Mouse (Mus musculus) cerebellum, postnatal 4 days (tissue): ENCODE data around the gene Btbd8.
A peak's percentile ranks its signal among the peaks of the same experiment; 100 is the strongest.

Source experiments
- DNase-seq, 2 experiments: peaks; one replicate each; pipeline ENCODE4 v3.0.0; 2022; ENCODE audit warnings: low spot score in 2 of 2, mixed read lengths in 1 of 2

The Btbd8 gene

DNA sequence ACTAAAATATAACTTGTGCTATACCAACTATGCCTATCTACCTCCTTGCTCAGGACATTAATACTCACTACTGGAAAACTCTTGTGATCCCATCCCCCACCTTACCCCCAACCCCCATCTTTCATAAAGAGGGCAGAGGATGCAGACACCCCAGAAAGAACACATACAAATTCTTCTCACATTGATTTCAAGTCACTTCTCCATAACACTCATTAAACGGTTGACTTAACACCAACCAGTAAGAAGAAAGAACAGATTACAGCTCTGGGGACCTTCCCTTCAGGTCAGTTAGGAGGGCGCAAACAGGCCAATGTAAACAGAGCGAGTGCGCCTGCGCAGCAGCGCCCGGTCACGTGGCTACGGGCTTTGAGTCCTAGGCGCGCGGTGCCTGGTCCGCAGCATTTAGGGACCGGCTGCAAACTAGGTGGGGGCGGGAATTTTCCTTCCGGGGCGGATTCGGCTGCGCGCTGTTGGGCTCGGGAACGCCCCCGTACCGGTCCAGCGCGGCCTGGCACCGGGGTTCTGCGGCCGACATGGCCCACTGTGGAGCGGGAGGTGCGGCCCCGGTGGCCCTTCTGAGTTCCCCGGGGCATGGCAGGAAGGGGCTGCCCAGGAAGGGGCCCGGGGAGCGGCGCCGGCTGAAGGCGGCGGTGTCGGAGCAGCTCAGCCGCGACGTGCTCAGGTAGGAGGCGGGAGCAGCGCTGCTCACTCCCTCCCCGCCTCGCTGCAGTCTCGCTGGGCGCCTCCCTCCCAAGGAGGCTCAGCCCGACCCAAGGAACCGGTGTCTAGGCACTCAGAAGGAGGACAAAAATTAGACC, at the start of gene Btbd8:
Btbd8 (plus strand) TSS at position 534 of the 818 bp plus-strand sequence.
- DNase-seq, result peak; percentile 96

DNA sequence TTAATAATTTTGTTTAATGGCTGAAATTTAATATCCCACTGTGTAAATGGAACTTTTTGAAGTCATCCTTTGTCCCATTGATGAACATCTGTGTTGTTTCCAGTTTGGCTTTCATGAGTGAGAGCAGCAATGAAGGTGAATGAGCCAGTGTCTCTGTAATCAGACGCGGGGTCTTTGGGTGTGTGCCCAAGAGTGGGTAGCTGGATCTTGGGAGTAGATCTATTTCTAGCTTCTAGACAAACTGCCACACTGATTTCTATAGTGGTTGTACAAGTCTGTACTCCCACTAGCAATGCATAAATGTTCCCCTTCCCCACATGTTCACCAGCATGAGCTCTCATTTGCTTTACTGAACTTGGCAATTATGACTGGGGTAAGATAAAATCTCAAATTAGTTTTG, 48.4 kb upstream of the Btbd8 start:
- no peak for DNase-seq

DNA sequence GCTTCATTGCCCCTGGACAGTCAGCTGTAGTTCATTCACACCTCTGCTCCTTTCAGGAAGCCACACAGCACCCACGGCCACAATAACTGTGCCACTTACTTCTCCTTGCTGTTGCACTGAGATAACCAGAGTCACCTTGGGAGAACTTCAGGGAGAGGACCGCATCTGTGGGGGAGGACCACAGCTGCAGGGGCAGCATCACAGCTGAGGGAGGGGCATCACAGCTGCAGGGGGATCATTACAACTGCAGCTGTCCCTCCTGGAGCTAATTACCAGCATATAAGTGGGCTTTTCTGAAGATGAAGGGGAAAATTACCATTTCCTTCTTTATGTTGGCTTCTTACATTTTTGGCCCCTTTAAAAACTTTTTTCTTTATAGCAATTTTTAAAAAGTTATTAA, 43.4 kb upstream of the Btbd8 start:
- DNase-seq, result no peak

DNA sequence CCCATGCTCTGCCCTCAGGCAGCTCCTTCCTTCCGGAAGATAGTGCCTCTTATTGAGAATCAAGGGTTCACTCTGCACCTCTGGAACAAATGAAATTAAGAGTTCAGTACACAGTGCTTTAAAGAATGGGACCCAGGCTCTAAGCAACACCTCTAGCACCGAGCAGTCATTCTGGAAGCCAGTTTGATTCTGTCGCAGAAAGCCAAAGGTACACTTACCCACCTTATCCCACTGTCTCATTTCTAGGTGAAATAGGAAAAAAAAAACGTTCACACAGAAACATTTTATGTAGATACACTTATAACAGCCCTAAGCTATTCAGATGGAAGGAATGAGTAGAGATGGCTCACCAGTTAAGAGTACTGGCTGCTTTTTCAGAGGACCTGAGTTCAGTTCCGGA, 35.4 kb upstream of the Btbd8 start, which contains the start of gene Ephx4:
Ephx4 (plus strand) TSS at position 301 of the 400 bp plus-strand sequence.
- no peak for DNase-seq

DNA sequence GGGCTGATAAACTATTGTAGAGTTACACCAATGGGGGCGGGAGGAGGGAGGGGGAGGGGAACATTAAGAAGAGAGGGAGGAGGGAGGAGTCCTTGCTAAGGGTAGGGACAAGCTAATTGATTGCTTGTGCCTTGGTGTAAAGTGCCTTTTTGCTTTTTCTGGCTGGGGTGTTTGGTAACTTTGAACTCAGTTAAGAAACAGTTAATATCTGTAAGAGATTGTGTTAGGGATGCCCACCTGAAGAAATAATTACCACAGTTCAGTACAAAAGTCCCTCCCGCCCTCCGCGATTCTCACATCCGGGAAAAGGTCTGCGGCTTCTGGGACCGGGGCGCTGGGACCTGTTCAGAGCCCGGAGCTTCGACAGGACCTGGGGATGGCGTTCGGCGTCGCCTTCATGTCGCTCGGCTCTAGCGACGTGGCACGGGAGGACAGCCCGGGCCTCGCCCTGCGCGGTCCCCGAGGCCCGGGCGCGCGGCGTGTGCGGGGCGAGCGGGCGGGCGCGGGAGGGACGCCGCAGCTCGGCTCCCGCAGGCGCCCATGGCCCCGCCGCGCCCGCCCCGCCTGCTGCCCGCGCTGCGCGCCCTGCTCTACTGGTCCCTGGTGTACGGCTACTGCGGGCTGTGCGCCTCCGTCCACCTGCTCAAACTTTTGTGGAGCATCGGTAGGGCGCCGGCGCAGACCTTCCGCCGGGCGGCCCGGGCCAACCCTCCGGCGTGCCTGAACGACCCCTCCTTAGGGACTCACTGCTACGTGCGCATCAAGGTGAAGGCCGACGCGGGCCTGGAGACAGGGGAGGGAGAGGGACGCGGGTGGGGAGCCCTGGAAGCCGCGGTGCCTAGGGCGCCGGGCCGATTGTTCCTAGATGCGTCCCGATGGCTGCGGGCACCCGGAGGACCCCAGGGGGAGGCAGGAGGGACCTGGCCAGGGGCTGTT, 34.5 kb upstream of the Btbd8 start:
- DNase-seq, result peak in 1 of 2 experiments; percentile 18

- no peak for DNase-seq
These were observed 33.7 kb upstream of the Btbd8 start for GRCm38 (mm10) chr5:107403947-107404684.

- DNase-seq, result no peak
These were observed 32.4 kb upstream of the Btbd8 start for GRCm38 (mm10) chr5:107405361-107405760.

DNA sequence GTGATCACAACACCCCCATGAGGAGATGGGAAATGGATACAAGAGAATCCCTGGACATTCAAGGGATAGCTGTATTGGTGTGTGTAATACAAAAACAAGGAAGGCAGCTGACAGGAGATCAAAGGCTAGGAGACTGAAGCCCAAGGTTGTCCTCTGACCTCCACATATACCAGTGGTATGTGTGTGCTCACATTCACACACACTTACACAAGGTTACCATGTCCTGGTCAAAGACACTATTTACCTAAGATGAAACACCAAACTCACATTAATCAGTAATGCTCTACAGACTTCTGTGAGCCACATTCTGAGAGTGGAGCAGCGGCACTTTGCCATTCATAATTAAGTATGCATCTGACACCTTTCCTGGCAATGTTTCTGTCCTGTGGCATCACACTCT, 27.5 kb upstream of the Btbd8 start:
- no peak for DNase-seq

DNA sequence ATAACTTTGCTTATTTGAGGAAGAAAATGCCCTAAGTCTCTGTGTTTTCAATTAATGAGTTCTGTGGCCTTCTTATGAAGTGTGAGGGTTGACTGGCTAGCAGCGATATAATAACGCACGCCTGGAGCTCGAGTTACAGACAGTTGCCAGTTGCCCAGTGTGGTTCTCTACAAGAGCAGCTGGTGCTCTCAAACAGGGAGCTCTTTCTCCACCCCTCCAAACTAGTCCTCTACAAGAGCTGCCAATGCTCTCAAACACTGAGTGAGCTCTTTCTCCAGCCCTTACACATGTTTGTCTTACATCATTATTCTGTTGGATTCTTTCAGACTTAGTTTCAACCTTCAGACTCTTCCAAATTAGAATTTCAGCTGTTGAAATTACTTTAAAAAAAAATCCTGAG, 26.5 kb upstream of the Btbd8 start:
- DNase-seq, result no peak

GRCm38 (mm10) chr5:107412285-107412684, 25.5 kb upstream of the Btbd8 start:
- DNase-seq, result no peak

DNA sequence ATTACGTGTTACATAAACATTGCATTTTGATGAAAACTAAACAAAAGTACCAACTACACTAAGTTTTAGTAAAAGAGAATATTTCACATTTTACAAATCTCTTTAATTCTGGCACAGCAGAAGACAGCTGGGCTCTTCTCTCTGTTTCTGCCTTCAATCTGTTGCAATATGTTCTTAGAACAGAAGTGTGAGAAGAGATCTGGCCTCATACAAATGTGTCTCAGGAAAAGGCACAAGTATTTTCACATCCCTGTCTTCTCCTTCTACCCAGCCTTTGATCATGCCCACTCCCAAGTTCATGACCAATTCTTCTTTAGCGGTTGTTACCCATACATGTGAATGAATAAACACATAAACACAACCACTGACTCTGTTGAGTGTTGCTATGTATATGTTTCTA, 22.7 kb upstream of the Btbd8 start:
- no peak for DNase-seq

- no peak for DNase-seq
These were observed 16.1 kb upstream of the Btbd8 start for GRCm38 (mm10) chr5:107421676-107422075.

DNA sequence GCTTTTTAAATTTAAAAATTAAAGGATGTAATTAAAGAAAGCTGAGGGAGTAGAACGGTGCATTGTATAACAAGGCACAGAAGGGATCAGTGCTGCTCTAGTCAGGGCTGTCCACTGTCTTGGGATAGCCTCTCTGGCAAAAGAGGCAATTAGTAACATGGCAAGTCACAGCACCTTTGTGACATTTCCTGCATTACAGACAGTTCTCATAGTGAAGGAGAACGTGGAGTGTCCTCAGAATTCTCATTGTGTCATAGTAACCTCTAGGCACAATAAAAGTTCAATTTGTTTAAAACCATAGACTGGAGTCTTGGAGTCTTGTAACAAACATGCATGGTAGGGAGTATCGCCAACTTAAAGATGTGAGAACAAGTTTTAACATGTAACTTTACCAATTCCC, 6.5 kb upstream of the Btbd8 start, which contains the start of gene Lpcat2b:
Lpcat2b (plus strand) TSS at position 301 of the 400 bp plus-strand sequence.
- no peak for DNase-seq

DNA sequence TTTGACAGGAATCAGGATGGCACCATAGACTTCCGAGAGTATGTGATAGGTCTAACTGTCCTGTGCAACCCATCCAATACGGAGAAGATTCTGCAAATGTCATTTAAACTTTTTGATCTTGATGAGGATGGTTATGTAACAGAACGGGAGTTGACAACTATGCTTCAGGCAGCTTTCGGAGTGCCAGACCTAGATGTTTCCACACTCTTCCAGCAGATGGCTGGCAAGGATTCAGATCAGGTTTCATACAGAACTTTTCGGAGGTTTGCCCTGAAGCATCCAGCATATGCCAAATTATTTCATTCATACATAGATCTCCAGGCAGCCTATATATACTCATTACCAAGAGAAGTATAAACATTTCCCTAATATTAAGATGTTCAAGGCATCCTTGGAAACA, 3.8 kb upstream of the Btbd8 start:
- no peak for DNase-seq

- DNase-seq, result no peak
These were observed 1.6 kb upstream of the Btbd8 start for GRCm38 (mm10) chr5:107436185-107436584.

GRCm38 (mm10) chr5:107436587-107437209, 1.1 kb upstream of the Btbd8 start:
- no peak for DNase-seq

GRCm38 (mm10) chr5:107438353-107438752, 556 bp downstream of the Btbd8 start:
- peak in 1 of 2 experiments; percentile 3 for DNase-seq

DNA sequence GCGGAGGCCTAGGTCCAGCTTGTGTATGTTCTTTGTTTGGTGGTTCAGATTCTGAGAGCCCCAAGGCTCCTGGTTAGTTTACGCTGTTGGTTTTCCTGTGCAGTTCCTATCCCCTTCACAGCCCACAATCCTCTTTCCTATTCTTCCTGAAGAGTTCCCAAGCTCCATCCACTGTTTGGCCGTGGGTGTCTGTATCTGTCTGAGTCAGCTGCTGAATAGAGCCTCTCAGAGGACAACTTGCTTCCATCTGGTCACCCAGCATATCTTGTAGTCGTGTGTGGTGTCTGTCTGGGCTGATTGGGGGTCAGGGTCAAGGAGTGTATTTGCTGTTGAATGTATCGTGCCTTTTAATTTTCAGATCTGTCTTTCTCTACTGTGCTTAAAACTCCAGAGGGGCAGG, 4.1 kb downstream of the Btbd8 start:
- DNase-seq, result no peak

DNA sequence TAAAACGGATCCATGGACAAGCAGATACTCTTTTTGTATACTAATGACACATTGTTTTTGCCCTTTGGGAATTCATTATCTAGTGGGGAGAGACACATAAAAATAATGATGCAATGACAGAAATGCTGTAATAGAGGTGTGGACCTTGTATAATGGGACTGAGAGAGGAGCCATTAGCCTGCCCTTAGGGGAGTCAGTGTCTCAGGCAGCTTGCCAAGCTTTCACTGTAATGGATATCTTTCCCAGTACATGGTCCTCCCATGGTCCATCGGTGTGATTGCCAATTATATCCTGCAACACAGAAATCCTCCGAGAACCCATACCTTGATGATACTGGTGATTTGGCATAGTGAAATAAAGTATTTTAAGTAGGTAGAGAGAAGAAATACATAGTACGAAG, 6.5 kb downstream of the Btbd8 start:
- DNase-seq, result no peak

DNA sequence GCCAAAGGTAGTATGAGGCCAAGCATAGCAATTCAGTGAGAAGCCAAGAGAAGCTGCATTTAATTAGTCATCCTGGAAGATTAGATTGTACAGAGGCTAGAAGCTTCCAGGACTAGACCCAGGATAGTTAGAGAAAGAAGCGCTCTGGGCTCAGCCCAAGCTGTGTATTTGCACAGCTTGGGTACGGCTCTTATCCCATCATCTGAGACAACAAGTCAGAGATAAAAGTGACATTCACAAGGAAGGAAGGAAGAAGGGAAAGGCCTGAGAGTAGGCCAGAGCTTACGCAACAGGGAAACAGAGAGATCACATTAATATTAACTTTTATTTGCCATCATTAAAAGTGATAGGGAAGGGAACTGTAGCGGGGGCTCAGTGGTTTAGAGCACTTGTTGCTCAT, 10.2 kb downstream of the Btbd8 start:
- no peak for DNase-seq

GRCm38 (mm10) chr5:107448784-107449183, 11.0 kb downstream of the Btbd8 start:
- DNase-seq, result no peak
